In the genomic region with DNA sequence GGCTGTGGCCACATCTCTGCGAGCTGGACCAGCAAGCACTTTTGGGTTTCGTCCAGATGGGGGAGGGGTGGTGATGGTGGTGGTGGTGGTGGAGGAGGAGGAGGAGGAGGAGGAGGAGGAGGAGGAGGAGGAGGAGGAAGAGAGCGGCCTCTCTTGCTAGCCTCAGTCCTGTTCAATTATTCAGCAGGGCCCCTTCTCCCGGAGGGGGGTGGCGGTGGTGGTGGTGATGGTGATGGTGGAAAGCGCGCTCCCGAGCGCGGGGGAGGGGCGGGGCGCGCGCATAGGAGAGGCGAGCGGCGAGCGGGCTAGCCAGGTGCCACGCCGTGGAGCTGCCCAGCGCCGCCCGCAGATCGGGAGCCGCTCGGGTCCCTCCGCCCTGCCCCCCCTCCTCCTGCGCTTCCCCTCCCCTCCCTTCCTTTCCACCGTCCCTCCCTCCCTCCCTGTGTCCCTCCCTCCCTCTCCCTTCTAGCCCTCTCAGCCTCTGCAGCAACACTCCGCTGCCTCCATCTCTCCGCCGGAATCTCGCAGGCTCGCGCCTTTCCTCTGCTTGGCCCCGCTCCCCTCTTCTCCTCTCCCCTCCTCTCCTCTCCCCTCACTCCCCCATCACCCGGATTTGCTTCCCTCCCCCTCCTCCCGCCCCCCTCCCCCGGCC, we compare ENCODE assay signal across 9 mouse cellular contexts. TPM values are rescaled to one million over a fixed set of nuclear protein-coding genes. Genes with fewer than 3 reads are reported as not detected.
DNase-seq lines count a peak whose midpoint lies in the region; ATAC-seq and TF ChIP-seq lines count a peak whose summit lies in the region.
"Had no signal": no experiment of that assay in that cellular context is flagged by ENCODE, and none has a peak within 500 bp of the region (broad histone marks: within the 10 kb centered on the region; RNA-seq: fewer than 3 reads in every experiment).

No protein-coding gene starts in this region.

- no peak for TF ChIP-seq POLR2A in CH12.LX (IDR thresholded peaks at IDR 0.05; ENCODE audit: low read depth, low read length)

- H3K27ac ChIP-seq in CH12.LX (ENCODE audit: insufficient read depth, low read depth) = no peak overlapping the region
- H3K27ac ChIP-seq in embryonic facial prominence, embryonic 11.5 days (replicated peaks; ENCODE audit: low read depth, low read length) = no peak overlapping the region
- H3K27ac ChIP-seq in hindbrain, embryonic 16.5 days (ENCODE audit: low read depth, low read length) = peak overlapping the region; percentile 97
- H3K27ac ChIP-seq in limb, embryonic 15.5 days = no peak overlapping the region

- DNase-seq in CH12.LX (ENCODE audit: extremely low read depth) (no peak), ES-CJ7 (ENCODE audit: low read depth, low spot score) (peak; percentile 69)
- peak; percentile 62 for DNase-seq in embryonic facial prominence, embryonic 11.5 days (ENCODE audit: low spot score)
- peak; percentile 74 for DNase-seq in right cerebral cortex, adult 18-20 months
- no peak for DNase-seq in thymus, postnatal 10 days (ENCODE audit: low spot score in 2 of 2)
- DNase-seq in lung, adult 18-20 months = no peak

- in situ Hi-C loops in CH12.LX (cut with MboI; ENCODE audit: low pct_ligation_motif_present, low pct_unique_long_range_greater_than_20kb, low sequenced_read_pairs) = no loop called here

- dilution Hi-C loops in CH12.LX (cut with MboI; ENCODE audit: extremely low pct_ligation_motif_present, extremely low pct_unique_long_range_greater_than_20kb, low sequenced_read_pairs) = no loop called here

- TF ChIP-seq EP300 in CH12.LX (IDR thresholded peaks at IDR 0.05; ENCODE audit: low read length) = no peak

- H3K4me1 ChIP-seq in CH12.LX (ENCODE audit: control insufficient read depth in 1 of 2, insufficient read depth in 2 of 2) = peaks cover 0 to 10% of the 10 kb centered on the region in 2 experiments; a peak in 3 of 4 replicates
- peaks cover 6% of the 10 kb centered on the region for H3K4me1 ChIP-seq in embryonic facial prominence, embryonic 11.5 days (ENCODE audit: control insufficient read depth, insufficient read depth, low read length)
- H3K4me1 ChIP-seq in hindbrain, embryonic 16.5 days (ENCODE audit: control insufficient read depth, insufficient read depth, low read depth, low read length) = peaks cover 45% of the 10 kb centered on the region
- peaks cover 22% of the 10 kb centered on the region for H3K4me1 ChIP-seq in limb, embryonic 15.5 days

- no peaks in the 10 kb centered on the region for H3K9me3 ChIP-seq in CH12.LX (replicated peaks; ENCODE audit: low read length)
- H3K9me3 ChIP-seq in embryonic facial prominence, embryonic 11.5 days (replicated peaks; ENCODE audit: control insufficient read depth, low read length) = no peaks in the 10 kb centered on the region
- no peaks in the 10 kb centered on the region for H3K9me3 ChIP-seq in hindbrain, embryonic 16.5 days (ENCODE audit: control insufficient read depth, low read length)
- no peaks in the 10 kb centered on the region for H3K9me3 ChIP-seq in limb, embryonic 15.5 days

- H3K9ac ChIP-seq in CH12.LX (ENCODE audit: insufficient read depth, low read depth) = no peak overlapping the region
- peak overlapping the region; percentile 41 for H3K9ac ChIP-seq in embryonic facial prominence, embryonic 11.5 days (replicated peaks; ENCODE audit: low read length)
- H3K9ac ChIP-seq in hindbrain, embryonic 16.5 days (ENCODE audit: low read depth, low read length) = peak overlapping the region; percentile 99
- H3K9ac ChIP-seq in limb, embryonic 15.5 days = no peak overlapping the region

- TF ChIP-seq CTCF in CH12.LX (conservative IDR thresholded peaks at IDR 0.05 in 1 of 2, IDR thresholded peaks at IDR 0.05 in 1 of 2; ENCODE audit: low read depth in 2 of 2, low read length in 2 of 2) = no peak

- 2% methylated on average over 12 of the region's 39 CpGs for WGBS in embryonic facial prominence, embryonic 11.5 days
- under 1% methylated on average over 30 of the region's 39 CpGs for WGBS in hindbrain, embryonic 16.5 days
- 1% methylated on average over 11 of the region's 39 CpGs for WGBS in limb, embryonic 15.5 days

- H3K4me3 ChIP-seq in CH12.LX (replicated peaks in 1 of 3; ENCODE audit: low read depth in 2 of 3, low read length in 2 of 3, poor library complexity in 1 of 3) = no peak overlapping the region
- peak overlapping the region; percentile 53 for H3K4me3 ChIP-seq in embryonic facial prominence, embryonic 11.5 days (ENCODE audit: low read depth, low read length)
- H3K4me3 ChIP-seq in hindbrain, embryonic 16.5 days (ENCODE audit: low read length) = peak overlapping the region; percentile 88
- peak overlapping the region; percentile 48 for H3K4me3 ChIP-seq in limb, embryonic 15.5 days
- H3K4me3 ChIP-seq: myocyte had no signal

- no peak for TF ChIP-seq RAD21 in CH12.LX (IDR thresholded peaks at IDR 0.05; ENCODE audit: low read depth, low read length)

- no peaks in the 10 kb centered on the region for H3K36me3 ChIP-seq in CH12.LX (replicated peaks in 1 of 2; ENCODE audit: control insufficient read depth in 1 of 2, insufficient read depth in 1 of 2, low read length in 1 of 2)
- H3K36me3 ChIP-seq in embryonic facial prominence, embryonic 11.5 days (replicated peaks; ENCODE audit: control insufficient read depth, insufficient read depth, low read depth, low read length) = no peaks in the 10 kb centered on the region
- H3K36me3 ChIP-seq in hindbrain, embryonic 16.5 days (ENCODE audit: control insufficient read depth, insufficient read depth, low read length) = no peaks in the 10 kb centered on the region
- H3K36me3 ChIP-seq in limb, embryonic 15.5 days = no peaks in the 10 kb centered on the region

- peak overlapping the region; percentile 14 for H3K4me2 ChIP-seq in CH12.LX (ENCODE audit: insufficient read depth, low read depth, poor library complexity, severe bottlenecking)
- H3K4me2 ChIP-seq in embryonic facial prominence, embryonic 11.5 days (ENCODE audit: low read depth, low read length) = peak overlapping the region; percentile 95
- peak overlapping the region; percentile 91 for H3K4me2 ChIP-seq in hindbrain, embryonic 16.5 days (ENCODE audit: low read length)
- H3K4me2 ChIP-seq in limb, embryonic 15.5 days = peak overlapping the region; percentile 87

- 0 out of 2 replicates have a peak, but pooled peaks have one; percentile 33 for ATAC-seq in embryonic facial prominence, embryonic 11.5 days (replicated peaks; ENCODE audit: insufficient number of reproducible peaks, low FRiP score, low TSS enrichment, low read depth)
- peak; percentile 72 for ATAC-seq in hindbrain, embryonic 16.5 days
- no peak for ATAC-seq in limb, embryonic 15.5 days (ENCODE audit: insufficient number of reproducible peaks, low FRiP score, low TSS enrichment, low read depth)

- H3K79me2 ChIP-seq in CH12.LX (replicated peaks; ENCODE audit: control insufficient read depth, extremely low read depth, insufficient read depth, poor library complexity, severe bottlenecking) = no peaks in the 10 kb centered on the region

- H3K27me3 ChIP-seq in CH12.LX (replicated peaks) = peaks cover 92% of the 10 kb centered on the region
- peaks cover 73% of the 10 kb centered on the region for H3K27me3 ChIP-seq in embryonic facial prominence, embryonic 11.5 days (ENCODE audit: control insufficient read depth, insufficient read depth, low read length)
- no peaks in the 10 kb centered on the region for H3K27me3 ChIP-seq in hindbrain, embryonic 16.5 days (replicated peaks; ENCODE audit: control insufficient read depth, insufficient read depth, low read length)
- peaks cover 93% of the 10 kb centered on the region for H3K27me3 ChIP-seq in limb, embryonic 15.5 days

TF ChIP-seq in CH12.LX, 34 proteins besides CTCF, POLR2A, EP300 and RAD21:
- no peak for TF ChIP-seq JUND (conservative IDR thresholded peaks at IDR 0.05; ENCODE audit: low read depth, low read length)
- TF ChIP-seq TCF12 (IDR thresholded peaks at IDR 0.05; ENCODE audit: low read depth, low read length) = no peak
- no peak for TF ChIP-seq SIN3A (IDR thresholded peaks at IDR 0.05; ENCODE audit: low read length)
- no peak for TF ChIP-seq USF1 (IDR thresholded peaks at IDR 0.05; ENCODE audit: low read depth, low read length)
- TF ChIP-seq ZNF384 (IDR thresholded peaks at IDR 0.05; ENCODE audit: low read depth, low read length) = no peak

RNA-seq across cellular contexts. Expression of a gene that starts 45.6 kb away (rescaled TPM):
- total RNA-seq in CH12.LX (2012; rRNA removed) (0.17 TPM in 1 of 2 replicates, not detected in the other), CH12.LX (2014; rRNA removed) (0.24 and 0.94 TPM in 2 replicates)
- 1.2 and 2.1 TPM in 2 replicates for polyA plus RNA-seq in CH12.LX (2012; ENCODE audit: insufficient read length, low read depth)
- polyA plus RNA-seq in embryonic facial prominence, embryonic 11.5 days (2014; fragmentation: Nextera tagmentation; extraction: Ambion mirVana) = not detected in 2 replicates
- polyA plus RNA-seq in hindbrain, embryonic 16.5 days (2015; fragmentation: Nextera tagmentation; extraction: Ambion mirVana) = 0.14 TPM in 1 of 2 replicates, not detected in the other
- not detected in 2 replicates for polyA plus RNA-seq in limb, embryonic 15.5 days (2015; fragmentation: Nextera tagmentation; extraction: Ambion mirVana)
- polyA plus RNA-seq: myocyte had no signal

Comparison
In these comparisons a context has a peak if more than half of its experiments do, and no peak if none do; other contexts are left out.
1. DNase-seq: peak in ES-CJ7 (single experiment), embryonic facial prominence, embryonic 11.5 days (single experiment) and right cerebral cortex, adult 18-20 months (single experiment); none in CH12.LX (single experiment), thymus, postnatal 10 days (0 of 2) and lung, adult 18-20 months (0 of 2).
2. H3K4me2 ChIP-seq: peak in every context shown above with its lines; median percentile 95 in embryonic facial prominence, embryonic 11.5 days; 91 in hindbrain, embryonic 16.5 days; 87 in limb, embryonic 15.5 days; 14 in CH12.LX.
3. H3K4me3 ChIP-seq: peak in embryonic facial prominence, embryonic 11.5 days (single experiment), hindbrain, embryonic 16.5 days (single experiment) and limb, embryonic 15.5 days (single experiment); none in CH12.LX (0 of 3).
4. H3K9ac ChIP-seq: peak in embryonic facial prominence, embryonic 11.5 days (single experiment) and hindbrain, embryonic 16.5 days (single experiment); none in CH12.LX (single experiment) and limb, embryonic 15.5 days (single experiment).